Mouse (Mus musculus): ENCODE data around the gene Abi3.

DNA sequence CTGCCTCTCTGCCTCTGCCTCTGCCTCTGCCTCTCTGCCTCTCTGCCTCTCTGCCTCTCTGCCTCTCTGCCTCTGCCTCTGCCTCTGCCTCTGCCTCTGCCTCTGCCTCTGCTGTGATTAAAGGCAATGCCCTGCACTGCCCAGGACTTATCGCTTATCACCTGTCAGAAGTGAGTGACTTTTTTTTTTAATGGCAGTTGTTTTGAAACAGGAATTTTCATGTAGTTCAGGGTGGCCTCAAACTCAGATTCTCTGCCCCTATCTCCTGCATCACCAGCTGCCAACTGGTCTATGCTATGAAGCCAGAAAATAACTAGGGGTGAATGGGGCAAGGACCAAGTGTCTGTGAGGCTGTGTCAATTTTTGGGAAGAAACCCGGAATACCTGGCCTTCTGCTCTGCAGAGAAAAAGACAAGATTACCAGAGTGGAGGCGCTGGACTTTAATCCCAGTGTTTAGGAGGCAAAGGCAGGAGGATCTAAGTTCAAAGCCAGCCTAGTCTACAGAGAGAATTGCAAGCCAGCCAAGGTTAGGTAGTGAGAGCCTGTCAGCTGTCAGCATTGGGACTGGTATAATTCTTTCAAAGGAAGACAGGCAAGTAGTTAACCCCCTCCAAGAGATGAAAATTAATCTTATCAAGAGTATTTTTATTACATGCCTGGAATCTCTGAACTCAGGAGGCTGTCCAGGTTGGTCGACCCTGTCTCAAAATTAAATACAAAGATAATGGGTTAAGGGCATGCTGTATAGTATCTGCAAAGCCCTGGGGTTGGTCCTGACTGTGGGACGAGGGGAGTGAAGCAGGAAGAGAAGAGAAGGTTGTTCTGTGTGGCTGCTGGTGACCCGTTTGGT, 15.7 kb downstream of the Abi3 start:
- no peak for TF ChIP-seq ETS1 (conservative IDR thresholded peaks at IDR 0.05; ENCODE audit: low read depth, low read length)
- no peak for TF ChIP-seq TCF12 (IDR thresholded peaks at IDR 0.05; ENCODE audit: low read depth, low read length)
- no peak for TF ChIP-seq RCOR1 (conservative IDR thresholded peaks at IDR 0.05; ENCODE audit: low read depth, low read length)
- no peak for TF ChIP-seq HCFC1 (IDR thresholded peaks at IDR 0.05; ENCODE audit: low read depth, low read length)
- no peak for TF ChIP-seq TBP (conservative IDR thresholded peaks at IDR 0.05; ENCODE audit: low read depth, low read length)
- no peak for TF ChIP-seq POLR2A (IDR thresholded peaks at IDR 0.05; ENCODE audit: low read depth, low read length)
- no peak for TF ChIP-seq POLR2AphosphoS2 (IDR thresholded peaks at IDR 0.05; ENCODE audit: low read depth, low read length)
- no peak for TF ChIP-seq NELFE (IDR thresholded peaks at IDR 0.05; ENCODE audit: low read depth, low read length)
- no peak for TF ChIP-seq KAT2A (IDR thresholded peaks at IDR 0.05; ENCODE audit: insufficient replicate concordance, low read length)
- TF ChIP-seq ZC3H11A (IDR thresholded peaks at IDR 0.05; ENCODE audit: low read depth, low read length), result no peak

All from CH12.LX (cell line).